Mouse (Mus musculus): ENCODE results near the gene Fat3.

DNA sequence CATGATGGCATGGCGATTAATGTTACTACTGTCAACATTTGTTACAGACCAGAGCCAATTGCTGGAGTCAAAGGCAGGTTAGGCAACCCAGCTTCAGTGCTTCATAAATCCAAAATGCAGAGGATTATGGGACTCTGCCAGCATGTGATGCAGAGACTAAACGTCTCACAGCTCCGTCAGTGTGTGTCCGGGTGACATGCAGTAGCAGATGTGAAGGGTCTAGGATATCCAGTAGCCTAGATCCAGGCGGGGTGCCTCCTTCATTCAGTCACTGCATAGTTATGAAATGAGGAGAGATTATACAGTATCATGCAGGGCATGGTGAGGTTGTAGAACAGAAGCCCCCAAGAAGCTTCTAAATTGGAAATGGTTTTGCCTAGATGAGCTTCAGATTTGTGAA, 379.3 kb downstream of the Fat3 start:
- TF ChIP-seq CTCF (IDR thresholded peaks at IDR 0.05; ENCODE audit: control insufficient read depth, insufficient read depth, insufficient read length) (no peak), FOSL1 (IDR thresholded peaks at IDR 0.05; ENCODE audit: insufficient read depth, low read length, poor library complexity, severe bottlenecking) (no peak), MYOG (IDR thresholded peaks at IDR 0.05; ENCODE audit: control insufficient read depth, extremely low read depth, insufficient read length) (no peak), CEBPB (IDR thresholded peaks at IDR 0.05; ENCODE audit: low read depth) (no peak)

All from C2C12 (cell line).